Mouse (Mus musculus) ES-Bruce4 (cell line): Measurements from ENCODE around the gene Apom.

ENCODE experiments used
- CTCF ChIP-seq: IDR thresholded peaks from one replicate; pipeline ENCODE4 v1.8.1; 2011; ENCODE audit warnings: low read depth, low read length
- POLR2A ChIP-seq: IDR thresholded peaks from one replicate; pipeline ENCODE4 v1.8.1; 2011; ENCODE audit warnings: low read length; ENCODE audit not compliant: insufficient read depth

GRCm38 (mm10) chr17:35147348-35147747 lies 15.5 kb upstream of the Apom start:
- TF ChIP-seq CTCF (no peak), POLR2A (no peak)
